Mouse (Mus musculus) hindbrain, embryonic 15.5 days (tissue): ENCODE data around the gene Gabrb1. TPM values are rescaled to one million over a fixed set of nuclear protein-coding genes. Genes with fewer than 3 reads are reported as not detected.
"Not testable (repeated sequence)": the region's sequence is repeated elsewhere in the genome, so short reads cannot be mapped to it uniquely, and the experiment has no call there.

Experiments used
- ATAC-seq: fragments of 200-750 bp; cut with Nextera tagmentation; 2 replicates; pipeline ENCODE4 v1.8.0; 2017; ENCODE audit warnings: low read depth, moderate number of reproducible peaks, moderate TSS enrichment; ENCODE audit not compliant: low FRiP score
- H3K27ac ChIP-seq: fragments of 300-500 bp; sonication (generic); replicated peaks from 2 replicates; pipeline ENCODE4 v1.5.1; 2015; ENCODE audit warnings: mild to moderate bottlenecking, inconsistent platforms
- H3K27me3 ChIP-seq: fragments of 300-500 bp; sonication (generic); 2 replicates; pipeline ENCODE4 v1.6.1; 2015; ENCODE audit warnings: control low read depth, inconsistent platforms
- H3K36me3 ChIP-seq: fragments of 300-500 bp; sonication (generic); 2 replicates; pipeline ENCODE4 v1.6.1; 2015; ENCODE audit warnings: control low read depth, inconsistent platforms
- H3K4me1 ChIP-seq: fragments of 300-500 bp; sonication (generic); replicated peaks from 2 replicates; pipeline ENCODE4 v1.6.1; 2015; ENCODE audit warnings: control low read depth, inconsistent platforms
- H3K4me2 ChIP-seq: fragments of 300-500 bp; sonication (generic); 2 replicates; pipeline ENCODE4 v1.6.1; 2015; ENCODE audit warnings: moderate library complexity, mild to moderate bottlenecking, inconsistent platforms
- H3K4me3 ChIP-seq: fragments of 300-500 bp; sonication (generic); 2 replicates; pipeline ENCODE4 v1.5.1; 2015; ENCODE audit warnings: mild to moderate bottlenecking, inconsistent platforms
- H3K9ac ChIP-seq: fragments of 300-500 bp; sonication (generic); 2 replicates; pipeline ENCODE4 v1.6.1; 2015; ENCODE audit warnings: inconsistent platforms
- H3K9me3 ChIP-seq: fragments of 300-500 bp; sonication (generic); 2 replicates; pipeline ENCODE4 v1.6.1; 2016; ENCODE audit warnings: control low read depth, inconsistent platforms
- WGBS: fragments of 180-500 bp; shearing (Covaris S2); methylation state at CpG from one replicate; pipeline ENCODE4 v1.1.7; 2015; 5-methylcytosine and 5-hydroxymethylcytosine counted together
- polyA plus RNA-seq: library from polyadenylated mRNA; unstranded; fragments of >200 nt; fragmentation: Nextera tagmentation; extraction: Ambion mirVana; gene quantifications from 2 replicates; pipeline ENCODE4 v1.2.1, GENCODE M21; 2015

Gene Gabrb1
- polyA plus RNA-seq, 1 experiment from 2014 or later: 32.0 TPM

DNA sequence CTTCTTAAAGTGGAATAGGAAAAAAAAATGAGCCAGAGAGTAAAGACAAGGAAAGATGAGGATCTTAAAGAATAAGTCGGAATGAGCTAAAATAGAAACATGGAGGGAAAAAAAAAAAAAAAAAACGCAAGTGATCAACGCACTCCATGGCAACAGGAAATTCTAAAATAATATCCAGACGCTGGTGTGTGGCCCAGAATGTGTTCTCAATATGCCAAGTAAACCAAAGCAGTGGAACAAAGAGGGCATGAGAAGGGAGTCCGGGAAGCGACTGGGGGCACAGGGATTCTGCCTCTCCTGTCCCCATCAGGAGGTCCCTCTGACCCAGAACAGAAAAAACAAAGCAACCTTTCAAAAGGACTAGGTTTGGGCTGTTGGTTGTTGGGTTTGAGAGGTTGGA, 410.9 kb downstream of the Gabrb1 start:
- Histone ChIP-seq H3K36me3 (no peaks in the 10 kb centered on the region), H3K27ac (no peak overlapping the region), H3K4me3 (no peak overlapping the region), H3K4me2 (no peak overlapping the region), H3K9ac (no peak overlapping the region), H3K27me3 (no peaks in the 10 kb centered on the region), H3K9me3 (no peaks in the 10 kb centered on the region), H3K4me1 (no peaks in the 10 kb centered on the region)
- WGBS: 56% methylated on average over 6 of the region's 6 CpGs
- ATAC-seq: no peak

DNA sequence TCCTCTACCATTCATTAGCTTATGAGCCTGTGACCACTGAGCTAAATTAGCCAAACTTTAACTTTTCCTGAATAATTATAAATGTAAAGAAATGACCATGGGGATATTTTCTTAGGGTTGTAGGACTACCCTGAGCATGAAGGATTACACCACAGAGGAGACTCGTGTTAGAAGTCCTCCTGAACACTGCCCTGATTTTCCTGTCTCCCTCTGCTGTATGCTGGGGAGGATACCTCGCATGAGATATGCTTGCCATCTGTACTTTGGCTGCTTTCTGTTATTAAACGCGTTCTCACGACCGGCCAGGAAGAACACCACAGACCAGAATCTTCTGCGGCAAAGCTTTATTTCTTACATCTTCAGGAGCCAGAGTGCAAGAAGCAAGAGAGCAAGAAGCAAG, 411.5 kb downstream of the Gabrb1 start:
- not testable (repeated sequence) for H3K9me3 ChIP-seq, H3K4me2 ChIP-seq, H3K9ac ChIP-seq, H3K4me3 ChIP-seq, H3K36me3 ChIP-seq, H3K27ac ChIP-seq, H3K4me1 ChIP-seq, H3K27me3 ChIP-seq, ATAC-seq
- WGBS: 94% methylated on average over 7 of the region's 7 CpGs

DNA sequence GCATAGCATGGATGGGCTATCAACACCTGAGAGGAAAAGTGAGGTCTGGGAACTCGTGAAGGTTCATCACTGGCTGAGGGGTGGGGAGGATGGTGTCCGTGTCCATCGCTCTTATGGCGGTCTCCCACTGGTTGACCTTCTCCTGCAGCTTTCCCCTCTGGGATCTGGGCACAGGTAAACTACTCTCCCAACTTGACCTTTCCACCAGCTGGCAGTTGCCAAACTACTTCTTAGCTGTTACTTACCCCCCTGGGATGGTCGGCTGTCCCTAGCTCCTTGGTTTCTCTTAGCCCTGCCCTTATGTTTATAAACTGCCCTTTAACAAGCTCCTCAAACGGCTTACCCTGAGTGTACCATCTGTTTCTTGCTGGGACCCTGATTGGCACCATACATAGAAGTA, 418.9 kb downstream of the Gabrb1 start:
- Histone ChIP-seq H3K27ac (no peak overlapping the region), H3K4me2 (no peak overlapping the region), H3K36me3 (no peaks in the 10 kb centered on the region), H3K4me3 (no peak overlapping the region), H3K9me3 (no peaks in the 10 kb centered on the region), H3K27me3 (no peaks in the 10 kb centered on the region), H3K4me1 (no peaks in the 10 kb centered on the region), H3K9ac (no peak overlapping the region)
- no peak for ATAC-seq
- 93% methylated on average over 6 of the region's 6 CpGs for WGBS

DNA sequence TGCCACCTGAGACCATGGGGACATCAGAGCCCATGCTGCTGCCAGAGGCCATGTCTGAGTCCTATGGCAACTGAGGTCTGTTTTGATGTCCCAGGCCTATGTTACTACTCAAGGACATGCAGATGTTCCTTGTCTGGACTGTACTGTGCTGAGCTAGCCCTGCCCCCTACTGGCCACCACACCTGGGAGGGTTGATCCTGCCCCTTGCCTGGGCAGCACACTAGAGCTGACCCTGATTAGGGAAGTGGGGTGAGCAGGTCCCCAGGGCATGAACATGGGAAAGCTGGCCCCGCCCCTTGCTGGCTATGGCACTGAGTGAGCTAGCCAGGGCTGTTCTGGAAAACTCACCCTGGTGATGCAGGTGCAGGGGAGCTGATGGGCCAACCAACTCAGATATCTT, 428.6 kb downstream of the Gabrb1 start:
- no peak overlapping the region for H3K9ac ChIP-seq
- WGBS: 94% methylated on average over 1 of the region's 1 CpGs
- no peaks in the 10 kb centered on the region for H3K9me3 ChIP-seq
- ATAC-seq: no peak
- H3K4me3 ChIP-seq: no peak overlapping the region
- H3K4me2 ChIP-seq: no peak overlapping the region
- H3K27ac ChIP-seq: no peak overlapping the region
- H3K36me3 ChIP-seq: no peaks in the 10 kb centered on the region
- no peaks in the 10 kb centered on the region for H3K4me1 ChIP-seq
- H3K27me3 ChIP-seq: no peaks in the 10 kb centered on the region

DNA sequence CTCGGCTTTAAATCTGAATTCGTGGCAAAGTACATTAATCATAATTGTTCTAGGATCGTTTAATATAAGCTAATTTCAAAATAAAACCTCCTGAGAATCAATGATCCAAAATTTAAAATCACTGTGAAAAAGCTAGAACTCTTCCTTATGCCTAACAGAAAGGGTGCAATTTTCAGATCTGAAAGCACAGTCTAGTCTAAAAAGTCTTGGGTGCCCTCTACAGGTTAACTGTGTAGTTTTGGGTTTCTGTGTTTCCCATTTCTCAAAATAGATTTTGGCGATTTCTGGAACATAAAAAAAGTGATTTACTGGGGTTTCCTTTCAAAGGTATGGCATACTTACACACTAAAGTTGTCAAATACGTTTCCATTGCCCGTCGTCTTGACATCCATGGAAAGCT, 436.7 kb downstream of the Gabrb1 start:
- H3K9me3 ChIP-seq: no peaks in the 10 kb centered on the region
- no peak for ATAC-seq
- no peak overlapping the region for H3K4me2 ChIP-seq
- no peak overlapping the region for H3K27ac ChIP-seq
- H3K9ac ChIP-seq: no peak overlapping the region
- 57% methylated on average over 7 of the region's 7 CpGs for WGBS
- no peaks in the 10 kb centered on the region for H3K36me3 ChIP-seq
- no peaks in the 10 kb centered on the region for H3K27me3 ChIP-seq
- H3K4me3 ChIP-seq: no peak overlapping the region
- H3K4me1 ChIP-seq: peaks cover 9% of the 10 kb centered on the region

DNA sequence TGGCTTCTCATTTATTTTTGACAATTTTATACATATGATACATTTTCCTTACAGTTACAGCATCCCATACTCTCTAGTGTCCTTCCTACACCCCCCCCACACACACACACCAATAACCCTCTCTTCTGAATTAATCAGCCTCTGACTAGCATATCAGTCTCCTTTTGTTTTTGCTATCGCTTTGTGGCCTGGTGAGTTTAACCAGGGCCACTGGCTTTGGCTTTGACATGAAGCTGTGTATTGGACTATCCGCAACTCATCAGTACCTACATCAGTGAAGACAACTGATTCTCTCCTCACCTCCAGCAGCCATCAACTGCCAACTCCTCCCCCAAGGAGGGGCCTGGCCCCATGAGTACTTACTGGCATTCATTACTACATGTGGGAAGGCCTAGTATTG, 437.1 kb downstream of the Gabrb1 start:
- H3K9me3 ChIP-seq: no peaks in the 10 kb centered on the region
- 88% methylated on average over 2 of the region's 2 CpGs for WGBS
- H3K9ac ChIP-seq: no peak overlapping the region
- H3K36me3 ChIP-seq: no peaks in the 10 kb centered on the region
- H3K27ac ChIP-seq: no peak overlapping the region
- H3K4me1 ChIP-seq: peaks cover 9% of the 10 kb centered on the region
- ATAC-seq: no peak
- H3K4me3 ChIP-seq: no peak overlapping the region
- H3K27me3 ChIP-seq: no peaks in the 10 kb centered on the region
- H3K4me2 ChIP-seq: no peak overlapping the region

DNA sequence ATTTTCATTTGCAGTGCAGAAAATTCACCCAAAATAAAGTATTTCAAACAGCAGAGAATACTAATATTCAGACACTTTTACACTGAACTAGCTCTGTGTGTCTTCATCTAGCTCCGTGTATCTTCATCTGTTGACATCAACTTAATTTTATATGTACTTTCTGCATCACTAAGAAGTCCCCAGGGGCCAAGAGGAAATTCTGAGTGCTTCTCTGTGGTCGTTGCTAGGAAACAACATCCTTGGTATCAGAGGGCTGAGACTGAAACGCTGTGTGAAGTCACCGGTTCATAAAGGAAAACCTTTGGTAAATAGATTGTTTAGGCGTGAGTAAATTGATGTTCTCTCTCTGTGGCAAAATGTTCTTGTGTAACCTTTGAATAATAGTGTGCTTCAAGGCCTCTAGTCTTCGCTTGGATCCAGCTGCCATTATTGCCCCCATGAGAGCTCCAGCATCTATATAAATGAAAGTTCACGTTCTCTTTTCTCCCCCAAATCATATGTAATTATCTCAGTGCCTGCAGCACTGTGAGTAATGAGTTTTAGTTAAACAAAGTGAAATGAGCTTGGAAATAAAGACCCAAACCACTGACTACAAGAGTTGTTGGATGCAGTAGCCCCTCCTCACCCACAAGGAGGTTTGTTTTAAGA, 446.5 kb downstream of the Gabrb1 start:
- peak; percentile 59 for ATAC-seq
- WGBS: 24% methylated on average over 7 of the region's 7 CpGs
- Histone ChIP-seq H3K9me3 (no peaks in the 10 kb centered on the region), H3K4me2 (no peak overlapping the region), H3K27me3 (no peaks in the 10 kb centered on the region), H3K27ac (peak overlapping the region; percentile 17), H3K4me1 (peaks cover 5% of the 10 kb centered on the region; the same call in 1 of the 2 replicates), H3K4me3 (no peak overlapping the region), H3K9ac (no peak overlapping the region), H3K36me3 (no peaks in the 10 kb centered on the region)

DNA sequence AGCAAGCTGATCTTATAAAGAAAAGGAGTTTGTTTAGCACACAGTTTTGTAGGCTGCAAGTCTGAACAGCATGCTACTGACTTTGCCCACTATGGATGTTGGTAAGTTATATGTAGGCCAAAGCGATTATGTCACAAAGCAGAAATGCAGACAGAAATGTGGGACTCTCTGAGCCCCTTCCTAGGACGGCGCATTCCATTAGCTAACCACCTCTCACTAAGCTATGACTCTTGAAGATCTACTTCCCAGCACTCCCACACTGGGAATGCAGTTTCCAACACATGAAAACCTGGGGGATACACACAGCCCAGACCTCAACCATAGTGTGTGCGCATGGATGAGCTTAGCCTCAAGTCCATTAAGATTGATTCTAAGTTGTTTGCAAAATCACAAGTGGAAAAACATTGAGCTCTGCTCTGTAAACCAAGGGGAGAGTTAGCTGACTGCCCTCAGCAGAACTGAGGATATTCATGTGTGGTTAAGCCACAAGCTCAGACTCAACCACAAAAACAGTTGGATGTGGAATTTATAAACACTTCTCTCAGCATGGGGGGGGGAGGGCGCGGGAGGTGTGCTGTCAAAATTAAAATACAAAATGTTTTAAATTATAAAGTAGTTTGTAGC, 464.6 kb downstream of the Gabrb1 start:
- Histone ChIP-seq H3K4me1 (no peaks in the 10 kb centered on the region), H3K9ac (no peak overlapping the region), H3K36me3 (no peaks in the 10 kb centered on the region), H3K9me3 (no peaks in the 10 kb centered on the region), H3K27ac (no peak overlapping the region), H3K27me3 (no peaks in the 10 kb centered on the region), H3K4me2 (no peak overlapping the region), H3K4me3 (no peak overlapping the region)
- 94% methylated on average over 6 of the region's 6 CpGs for WGBS
- ATAC-seq: no peak

DNA sequence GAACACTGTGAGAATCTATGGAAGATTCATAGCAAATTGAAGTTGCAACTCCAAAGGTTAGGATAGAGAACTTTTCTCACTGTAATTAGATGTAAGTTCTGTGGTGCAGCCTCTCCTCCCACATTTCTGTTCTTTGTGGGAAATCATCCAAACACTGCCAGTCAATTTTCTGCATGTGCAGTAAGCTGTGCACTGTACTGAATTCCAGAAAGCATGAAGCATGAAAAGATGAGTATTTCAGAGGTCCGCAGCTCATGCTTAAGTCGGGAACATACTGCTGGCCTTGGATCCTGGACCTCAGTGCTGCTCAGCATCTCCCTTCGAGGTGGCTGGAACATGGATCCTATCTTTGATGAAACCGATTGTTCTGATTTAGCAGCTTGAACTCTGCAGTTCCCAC, 468.8 kb downstream of the Gabrb1 start:
- Histone ChIP-seq H3K27me3 (no peaks in the 10 kb centered on the region), H3K9ac (no peak overlapping the region), H3K36me3 (no peaks in the 10 kb centered on the region), H3K4me2 (no peak overlapping the region), H3K27ac (no peak overlapping the region), H3K9me3 (no peaks in the 10 kb centered on the region), H3K4me3 (no peak overlapping the region), H3K4me1 (no peaks in the 10 kb centered on the region)
- WGBS: 88% methylated on average over 4 of the region's 4 CpGs
- no peak for ATAC-seq

DNA sequence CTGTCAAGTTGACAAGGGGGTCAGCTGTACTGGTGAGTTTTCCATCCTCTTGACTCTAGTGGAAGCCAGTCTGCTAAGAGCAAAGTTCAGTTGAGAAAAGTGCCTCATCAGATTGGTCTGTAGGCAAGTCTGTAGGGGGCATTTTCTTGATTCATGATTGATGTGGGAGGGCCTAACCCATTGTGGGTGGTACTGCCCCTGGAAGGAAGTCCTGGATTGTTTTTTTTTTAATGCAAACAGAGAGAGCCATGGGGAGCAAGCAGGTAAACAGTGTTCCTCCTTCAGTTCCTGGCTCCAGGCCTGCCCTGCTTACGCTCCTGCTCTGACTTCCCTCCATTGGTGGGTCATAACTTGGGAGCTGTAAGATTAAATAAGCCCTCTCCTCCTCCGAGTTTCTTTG, 476.0 kb downstream of the Gabrb1 start:
- H3K9me3 ChIP-seq: no peaks in the 10 kb centered on the region
- H3K4me2 ChIP-seq: no peak overlapping the region
- no peak overlapping the region for H3K4me3 ChIP-seq
- no peaks in the 10 kb centered on the region for H3K4me1 ChIP-seq
- H3K27me3 ChIP-seq: no peaks in the 10 kb centered on the region
- no peak overlapping the region for H3K9ac ChIP-seq
- H3K27ac ChIP-seq: no peak overlapping the region
- no peak for ATAC-seq
- H3K36me3 ChIP-seq: no peaks in the 10 kb centered on the region
- WGBS: 62% methylated on average over 2 of the region's 2 CpGs

DNA sequence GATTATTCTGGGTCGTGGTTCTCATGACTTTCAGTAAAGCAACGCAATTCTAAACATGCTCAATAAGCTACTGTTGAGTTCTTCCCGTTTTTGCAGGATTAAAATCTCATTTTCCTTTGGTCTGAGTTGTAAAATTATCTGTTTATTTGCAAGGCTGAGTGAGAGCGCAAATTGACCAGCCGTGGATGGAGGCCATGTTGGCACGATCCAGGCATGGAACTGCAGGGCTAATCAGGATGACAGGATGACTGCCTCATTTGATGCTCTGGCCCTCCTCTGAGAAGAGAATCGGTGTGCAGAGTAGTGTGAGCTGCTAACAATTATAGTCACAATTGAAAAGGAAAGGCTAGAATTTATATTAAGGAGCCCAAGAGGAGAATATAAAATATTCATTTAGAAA, 480.3 kb downstream of the Gabrb1 start:
- H3K9me3 ChIP-seq: no peaks in the 10 kb centered on the region
- H3K9ac ChIP-seq: no peak overlapping the region
- no peaks in the 10 kb centered on the region for H3K27me3 ChIP-seq
- ATAC-seq: no peak
- no peak overlapping the region for H3K4me3 ChIP-seq
- 81% methylated on average over 7 of the region's 7 CpGs for WGBS
- no peaks in the 10 kb centered on the region for H3K4me1 ChIP-seq
- H3K4me2 ChIP-seq: no peak overlapping the region
- H3K27ac ChIP-seq: no peak overlapping the region
- H3K36me3 ChIP-seq: no peaks in the 10 kb centered on the region

DNA sequence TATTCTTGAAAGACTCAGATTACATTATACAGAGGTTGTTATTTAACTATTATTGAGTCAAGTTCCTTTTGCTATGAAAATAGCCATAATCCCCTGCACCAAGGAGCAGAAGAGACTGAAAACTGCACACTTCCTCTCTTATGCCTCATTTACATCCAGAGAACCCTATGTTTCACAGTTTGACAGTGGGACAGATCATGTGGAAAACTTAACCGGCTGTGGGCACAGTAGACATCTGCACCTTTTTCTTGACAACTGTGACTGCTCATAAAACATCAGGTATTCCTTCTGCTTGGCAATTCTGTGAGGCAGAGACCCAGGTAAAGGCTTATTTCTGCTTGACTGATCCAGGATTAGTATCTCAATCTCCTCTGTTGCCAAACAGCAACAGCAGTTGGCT, 481.7 kb downstream of the Gabrb1 start:
- WGBS: 67% methylated on average over 1 of the region's 1 CpGs
- ATAC-seq: no peak
- no peak overlapping the region for H3K4me3 ChIP-seq
- no peaks in the 10 kb centered on the region for H3K4me1 ChIP-seq
- no peak overlapping the region for H3K27ac ChIP-seq
- H3K9me3 ChIP-seq: no peaks in the 10 kb centered on the region
- H3K27me3 ChIP-seq: no peaks in the 10 kb centered on the region
- no peaks in the 10 kb centered on the region for H3K36me3 ChIP-seq
- H3K9ac ChIP-seq: no peak overlapping the region
- H3K4me2 ChIP-seq: no peak overlapping the region

DNA sequence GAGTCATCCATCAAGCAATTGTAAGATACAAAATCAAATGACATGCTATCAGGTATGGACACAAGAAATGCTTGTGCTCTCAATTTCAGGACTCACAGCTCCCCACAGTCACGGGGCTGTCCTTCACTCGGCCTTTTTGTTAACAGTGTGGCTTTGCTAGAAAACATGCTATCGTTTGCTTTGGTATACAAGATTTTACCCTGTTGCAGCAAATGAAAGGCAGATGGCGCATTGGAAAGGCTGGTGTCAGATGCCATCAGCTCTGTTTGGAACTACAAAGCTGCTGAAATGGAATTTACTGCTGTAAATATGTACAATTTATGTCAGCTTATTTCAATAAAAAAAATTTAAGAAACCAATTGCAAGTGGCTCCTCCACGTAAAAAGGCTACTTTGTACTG, 490.8 kb downstream of the Gabrb1 start:
- Histone ChIP-seq H3K9ac (no peak overlapping the region), H3K9me3 (no peaks in the 10 kb centered on the region), H3K27me3 (no peaks in the 10 kb centered on the region), H3K36me3 (no peaks in the 10 kb centered on the region), H3K27ac (no peak overlapping the region), H3K4me2 (no peak overlapping the region), H3K4me1 (0 out of 2 replicates have a peak, but pooled peaks cover 3% of the 10 kb centered on the region), H3K4me3 (no peak overlapping the region)
- WGBS: 42% methylated on average over 5 of the region's 5 CpGs
- no peak for ATAC-seq
